Mouse (Mus musculus): ENCODE results near the gene Cltb.
A peak's percentile ranks its signal among the peaks of the same experiment; 100 is the strongest.

GRCm38 (mm10) chr13:54574854-54575481 is 36.2 kb downstream of the Cltb start, which contains the start of gene Arl10:
- no peak for TF ChIP-seq MAFK (IDR thresholded peaks at IDR 0.05; ENCODE audit: insufficient read depth, low read depth, low read length)
- no peak for TF ChIP-seq CHD2 (IDR thresholded peaks at IDR 0.05; ENCODE audit: low read depth, low read length)
- peak; percentile 89 for TF ChIP-seq HCFC1 (IDR thresholded peaks at IDR 0.05; ENCODE audit: borderline replicate concordance, insufficient read depth, low read length)
- no peak for TF ChIP-seq ZNF384 (IDR thresholded peaks at IDR 0.05; ENCODE audit: low read depth, low read length)
- TF ChIP-seq ZC3H11A (IDR thresholded peaks at IDR 0.05; ENCODE audit: borderline replicate concordance, low read depth, low read length): no peak

All from ES-E14 (cell line).